Mouse (Mus musculus) ES-E14 (cell line): ENCODE data around the gene Spns3. TPM values are rescaled to one million over a fixed set of nuclear protein-coding genes. Genes with fewer than 3 reads are reported as not detected.

Experiments
- DNase-seq: peaks from one replicate; pipeline ENCODE4 v3.0.0-alpha.2; 2013; ENCODE audit warnings: low read depth, low spot score
- H3K27ac ChIP-seq: 2 replicates; pipeline ENCODE4 v1.5.1; 2012; ENCODE audit warnings: low read depth, mild to moderate bottlenecking, low read length, moderate library complexity, mixed read lengths; ENCODE audit not compliant: poor library complexity, insufficient read depth, severe bottlenecking
- H3K36me3 ChIP-seq: 2 replicates; pipeline ENCODE4 v1.6.1; 2012; ENCODE audit warnings: mild to moderate bottlenecking, low read length, moderate library complexity, mixed read lengths; ENCODE audit not compliant: control insufficient read depth, poor library complexity, insufficient read depth, severe bottlenecking
- H3K4me1 ChIP-seq, 2 experiments: fragments of 150-350 bp in 1 of 2; sonication (generic) in 1 of 2; 2 replicates each; pipeline ENCODE4 v1.6.1; 2012; ENCODE audit warnings: low read length in 2 of 2, mild to moderate bottlenecking in 1 of 2, mixed read lengths in 1 of 2; ENCODE audit not compliant: control insufficient read depth in 2 of 2, insufficient read depth in 2 of 2, poor library complexity in 1 of 2
- H3K4me3 ChIP-seq, 2 experiments: fragments of 150-350 bp in 1 of 2; sonication (generic) in 1 of 2; 2 replicates each; pipeline ENCODE4 v1.5.1; 2012; ENCODE audit warnings: low read length in 2 of 2, low read depth in 1 of 2, mild to moderate bottlenecking in 1 of 2, mixed read lengths in 1 of 2; ENCODE audit not compliant: insufficient read depth in 1 of 2, poor library complexity in 1 of 2, severe bottlenecking in 1 of 2
- H3K9ac ChIP-seq: 2 replicates; pipeline ENCODE4 v1.6.1; 2012; ENCODE audit warnings: low read depth, mild to moderate bottlenecking, low read length, mixed read lengths; ENCODE audit not compliant: poor library complexity, insufficient read depth, severe bottlenecking
- H3K9me3 ChIP-seq: fragments of 150-350 bp; sonication (generic); 2 replicates; pipeline ENCODE4 v1.6.1; 2012; ENCODE audit warnings: low read depth, mild to moderate bottlenecking, low read length; ENCODE audit not compliant: control insufficient read depth, insufficient read depth
- CHD2 ChIP-seq: IDR thresholded peaks from 2 replicates; pipeline ENCODE4 v1.6.1; 2014; ENCODE audit warnings: mild to moderate bottlenecking, low read depth, low read length, inconsistent platforms
- HCFC1 ChIP-seq: IDR thresholded peaks from 2 replicates; pipeline ENCODE4 v1.6.1; 2012; ENCODE audit warnings: low read length, inconsistent platforms, borderline replicate concordance; ENCODE audit not compliant: insufficient read depth
- MAFK ChIP-seq: IDR thresholded peaks from 2 replicates; pipeline ENCODE4 v1.6.1; 2014; ENCODE audit warnings: mild to moderate bottlenecking, low read depth, low read length, inconsistent platforms; ENCODE audit not compliant: insufficient read depth
- ZC3H11A ChIP-seq: IDR thresholded peaks from 2 replicates; pipeline ENCODE4 v1.6.1; 2012; ENCODE audit warnings: low read depth, mild to moderate bottlenecking, inconsistent platforms, low read length, borderline replicate concordance
- ZNF384 ChIP-seq: IDR thresholded peaks from 2 replicates; pipeline ENCODE4 v1.6.1; 2012; ENCODE audit warnings: low read depth, low read length, inconsistent platforms
- in situ Hi-C, 2 experiments: fragments of 600-800 bp; cut with MboI; formaldehyde crosslinking; loops; one replicate each; pipeline ENCODE4 v1.15.1; 2025; ENCODE audit warnings: low sequenced_read_pairs in 2 of 2, inconsistent platforms in 1 of 2; ENCODE audit not compliant: unreplicated experiment in 2 of 2
- total RNA-seq: library from RNA; depleted of rRNA; stranded (reverse); fragments of 300-350 nt; gene quantifications from 2 replicates; pipeline ENCODE4 v1.2.3, GENCODE M21; 2012

Spns3 gene
- total RNA-seq, 1 experiment, result 1.9 TPM

- Histone ChIP-seq H3K4me1 (no peaks in the 10 kb centered on the region; a peak in 1 of 4 replicates), H3K4me3 (no peak overlapping the region), H3K36me3 (no peaks in the 10 kb centered on the region), H3K9ac (no peak overlapping the region), H3K9me3 (no peaks in the 10 kb centered on the region), H3K27ac (no peak overlapping the region)
- in situ Hi-C loops, result no loop called here
- no peak for DNase-seq
- peak; percentile 77 for TF ChIP-seq MAFK
- no peak for TF ChIP-seq CHD2
Observed at GRCm38 (mm10) chr11:72521598-72522541, 28.4 kb downstream of the Spns3 start.

- TF ChIP-seq CHD2 (no peak), HCFC1 (no peak), ZNF384 (no peak), ZC3H11A (no peak), MAFK (no peak)
- in situ Hi-C loops, result no loop called here
- Histone ChIP-seq H3K4me3 (no peak overlapping the region), H3K9ac (no peak overlapping the region), H3K9me3 (no peaks in the 10 kb centered on the region), H3K27ac (no peak overlapping the region), H3K4me1 (no peaks in the 10 kb centered on the region; a peak in 1 of 4 replicates), H3K36me3 (no peaks in the 10 kb centered on the region)
- DNase-seq, result no peak
Observed at GRCm38 (mm10) chr11:72519895-72520294, 30.4 kb downstream of the Spns3 start.

- Histone ChIP-seq H3K36me3 (no peaks in the 10 kb centered on the region), H3K27ac (no peak overlapping the region), H3K4me3 (no peak overlapping the region), H3K4me1 (no peaks in the 10 kb centered on the region; a peak in 1 of 4 replicates), H3K9ac (no peak overlapping the region), H3K9me3 (no peaks in the 10 kb centered on the region)
- no peak for TF ChIP-seq CHD2
- TF ChIP-seq ZNF384, result no peak
- no peak for TF ChIP-seq MAFK
- no peak for TF ChIP-seq ZC3H11A
- TF ChIP-seq HCFC1, result no peak
- no peak for DNase-seq
- in situ Hi-C loops, result no loop called here
Observed at GRCm38 (mm10) chr11:72519189-72519588, 31.1 kb downstream of the Spns3 start.

GRCm38 (mm10) chr11:72518449-72518848, 31.9 kb downstream of the Spns3 start:
- no peak overlapping the region for H3K27ac ChIP-seq
- no peak for DNase-seq
- H3K9ac ChIP-seq, result no peak overlapping the region
- no peaks in the 10 kb centered on the region for H3K36me3 ChIP-seq
- TF ChIP-seq ZNF384 (no peak), HCFC1 (no peak), ZC3H11A (no peak), CHD2 (no peak), MAFK (no peak)
- H3K4me3 ChIP-seq, result no peak overlapping the region
- in situ Hi-C loops, result no loop called here
- no peaks in the 10 kb centered on the region; a peak in 1 of 4 replicates for H3K4me1 ChIP-seq
- no peaks in the 10 kb centered on the region for H3K9me3 ChIP-seq
